Mouse (Mus musculus): ENCODE results near the gene Col17a1. TPM values are rescaled to one million over a fixed set of nuclear protein-coding genes. Genes with fewer than 3 reads are reported as not detected.

The Col17a1 gene
- polyA plus RNA-seq, 1 experiment from 2014 or later = 0.17 TPM

DNA sequence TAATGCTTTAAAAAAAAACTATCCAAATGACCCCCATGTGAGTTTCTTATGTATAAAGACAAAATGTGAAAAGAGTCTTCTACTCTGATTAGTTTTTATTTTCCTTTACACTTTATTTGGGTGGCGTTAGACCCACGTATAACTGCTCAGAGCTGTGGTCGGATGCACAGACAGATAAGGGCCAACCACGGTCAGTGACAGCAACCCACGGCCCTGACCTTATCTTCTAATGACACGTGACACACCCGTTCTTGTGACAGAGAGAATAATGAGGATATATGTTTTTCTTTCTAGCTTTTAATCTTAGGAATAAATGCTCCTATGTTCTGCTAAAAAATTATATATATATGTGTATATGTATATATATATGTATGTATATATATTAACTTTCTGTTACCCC lies 2.3 kb downstream of the Col17a1 start:
- Histone ChIP-seq H3K9ac (no peak overlapping the region), H3K9me3 (ENCODE audit: control insufficient read depth, low read length) (no peaks in the 10 kb centered on the region), H3K4me3 (replicated peaks; ENCODE audit: low read length) (no peak overlapping the region), H3K4me2 (replicated peaks) (no peak overlapping the region), H3K27me3 (ENCODE audit: control insufficient read depth, insufficient read depth, low read length) (no peaks in the 10 kb centered on the region), H3K36me3 (replicated peaks; ENCODE audit: control insufficient read depth, insufficient read depth) (no peaks in the 10 kb centered on the region), H3K4me1 (replicated peaks; ENCODE audit: control insufficient read depth, insufficient read depth, low read length) (no peaks in the 10 kb centered on the region), H3K27ac (no peak overlapping the region)
- WGBS = 87% methylated on average over 7 of the region's 7 CpGs
- ATAC-seq (ENCODE audit: low FRiP score) (no peak), DNase-seq (ENCODE audit: low spot score) (no peak)

GRCm38 (mm10) chr19:47678675-47679074 lies 13.2 kb downstream of the Col17a1 start:
- no peak for DNase-seq (ENCODE audit: low spot score)
- H3K9me3 ChIP-seq (ENCODE audit: control insufficient read depth, low read length) = no peaks in the 10 kb centered on the region
- no peak overlapping the region for H3K9ac ChIP-seq
- no peaks in the 10 kb centered on the region for H3K36me3 ChIP-seq (replicated peaks; ENCODE audit: control insufficient read depth, insufficient read depth)
- no peak overlapping the region for H3K27ac ChIP-seq
- ATAC-seq (ENCODE audit: low FRiP score) = no peak
- 80% methylated on average over 12 of the region's 12 CpGs for WGBS
- no peaks in the 10 kb centered on the region for H3K4me1 ChIP-seq (replicated peaks; ENCODE audit: control insufficient read depth, insufficient read depth, low read length)
- no peak overlapping the region for H3K4me2 ChIP-seq (replicated peaks)
- H3K27me3 ChIP-seq (ENCODE audit: control insufficient read depth, insufficient read depth, low read length) = no peaks in the 10 kb centered on the region
- no peak overlapping the region for H3K4me3 ChIP-seq (replicated peaks; ENCODE audit: low read length)

DNA sequence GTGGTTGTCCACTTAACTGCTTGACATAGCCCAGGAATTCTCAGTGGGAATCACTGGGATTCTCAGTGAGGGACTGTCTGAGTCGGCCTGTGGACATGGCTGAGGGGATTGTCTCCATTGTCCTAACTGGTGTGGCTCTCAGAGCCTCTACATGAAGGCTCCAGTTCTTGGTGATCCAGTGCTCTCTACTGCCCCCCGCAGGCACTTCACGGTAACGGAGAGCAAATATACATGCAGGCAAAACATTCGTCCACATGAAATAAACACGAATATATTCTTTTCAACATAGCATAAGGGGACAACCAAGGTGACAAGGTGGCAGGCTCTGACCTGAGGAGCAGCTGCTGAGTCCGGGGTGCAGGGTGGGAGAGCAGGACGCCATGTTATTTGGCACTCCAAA lies 17.5 kb downstream of the Col17a1 start:
- DNase-seq (ENCODE audit: low spot score) (no peak), ATAC-seq (ENCODE audit: low FRiP score) (no peak)
- no peaks in the 10 kb centered on the region for H3K4me1 ChIP-seq (replicated peaks; ENCODE audit: control insufficient read depth, insufficient read depth, low read length)
- H3K9me3 ChIP-seq (ENCODE audit: control insufficient read depth, low read length) = no peaks in the 10 kb centered on the region
- H3K9ac ChIP-seq = no peak overlapping the region
- no peaks in the 10 kb centered on the region for H3K36me3 ChIP-seq (replicated peaks; ENCODE audit: control insufficient read depth, insufficient read depth)
- no peak overlapping the region for H3K4me3 ChIP-seq (replicated peaks; ENCODE audit: low read length)
- H3K27ac ChIP-seq = no peak overlapping the region
- no peaks in the 10 kb centered on the region for H3K27me3 ChIP-seq (ENCODE audit: control insufficient read depth, insufficient read depth, low read length)
- 39% methylated on average over 8 of the region's 8 CpGs for WGBS
- no peak overlapping the region for H3K4me2 ChIP-seq (replicated peaks)

- no peak for ATAC-seq (ENCODE audit: low FRiP score)
- no peak overlapping the region for H3K4me2 ChIP-seq (replicated peaks)
- no peak for DNase-seq (ENCODE audit: low spot score)
- no peaks in the 10 kb centered on the region for H3K36me3 ChIP-seq (replicated peaks; ENCODE audit: control insufficient read depth, insufficient read depth)
- H3K4me3 ChIP-seq (replicated peaks; ENCODE audit: low read length) = no peak overlapping the region
- no peak overlapping the region for H3K9ac ChIP-seq
- H3K4me1 ChIP-seq (replicated peaks; ENCODE audit: control insufficient read depth, insufficient read depth, low read length) = no peaks in the 10 kb centered on the region
- H3K9me3 ChIP-seq (ENCODE audit: control insufficient read depth, low read length) = no peaks in the 10 kb centered on the region
- 72% methylated on average over 9 of the region's 9 CpGs for WGBS
- no peak overlapping the region for H3K27ac ChIP-seq
- H3K27me3 ChIP-seq (ENCODE audit: control insufficient read depth, insufficient read depth, low read length) = no peaks in the 10 kb centered on the region
Observed at GRCm38 (mm10) chr19:47668399-47668798, 23.5 kb downstream of the Col17a1 start.

DNA sequence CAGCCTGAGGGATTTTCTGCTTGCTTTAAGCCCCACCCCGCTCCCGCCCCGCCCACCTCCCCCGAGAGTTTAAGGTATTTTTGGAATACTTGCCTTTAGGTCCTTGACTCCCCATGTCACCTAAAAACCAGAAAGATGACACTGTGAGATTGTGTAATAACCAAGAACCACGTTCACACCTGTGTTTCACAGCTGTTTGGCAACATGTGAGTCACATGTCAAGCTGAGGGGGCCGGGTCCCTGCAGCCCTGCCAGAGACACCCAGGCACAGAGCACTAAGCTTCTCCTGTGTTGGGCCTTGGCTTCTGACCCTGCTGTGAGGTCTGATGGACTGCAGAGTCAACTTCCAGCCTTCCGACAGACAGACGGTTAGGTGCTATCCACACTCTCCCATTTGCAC lies 24.3 kb downstream of the Col17a1 start:
- Histone ChIP-seq H3K4me2 (replicated peaks) (no peak overlapping the region), H3K4me3 (replicated peaks; ENCODE audit: low read length) (no peak overlapping the region), H3K27me3 (ENCODE audit: control insufficient read depth, insufficient read depth, low read length) (no peaks in the 10 kb centered on the region), H3K27ac (no peak overlapping the region), H3K36me3 (replicated peaks; ENCODE audit: control insufficient read depth, insufficient read depth) (no peaks in the 10 kb centered on the region), H3K9me3 (ENCODE audit: control insufficient read depth, low read length) (no peaks in the 10 kb centered on the region), H3K4me1 (replicated peaks; ENCODE audit: control insufficient read depth, insufficient read depth, low read length) (no peaks in the 10 kb centered on the region), H3K9ac (no peak overlapping the region)
- ATAC-seq (ENCODE audit: low FRiP score) (no peak), DNase-seq (ENCODE audit: low spot score) (no peak)
- 66% methylated on average over 8 of the region's 8 CpGs for WGBS

DNA sequence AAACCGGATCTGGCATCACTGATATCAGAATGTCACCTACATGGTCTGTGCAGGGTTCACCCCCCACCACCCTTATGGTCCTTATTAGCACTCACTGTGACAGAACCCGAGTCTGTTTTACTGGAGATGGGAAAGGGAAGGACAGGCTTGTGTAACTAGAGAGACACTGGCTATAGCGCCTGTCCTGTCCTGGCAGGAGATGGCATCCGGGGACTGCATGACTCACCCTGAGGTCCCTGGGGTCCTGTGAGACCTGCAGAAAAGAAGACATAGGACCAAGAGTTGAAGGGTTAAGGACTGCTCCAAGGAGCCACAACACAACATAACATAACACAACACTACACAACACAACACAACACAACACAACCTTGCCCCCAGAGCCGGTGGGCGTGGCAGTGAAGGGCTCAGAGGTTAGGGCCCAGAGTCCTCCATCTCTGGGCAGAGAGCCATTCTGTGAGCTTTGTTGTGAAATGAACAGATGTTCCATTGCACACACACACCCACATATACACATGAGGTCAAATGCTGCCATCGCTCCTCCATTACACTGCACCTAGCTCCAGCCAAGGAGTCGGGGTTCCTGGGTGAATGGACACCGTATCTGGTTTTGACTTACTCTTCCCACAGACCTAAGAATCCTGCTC lies 32.0 kb downstream of the Col17a1 start:
- Histone ChIP-seq H3K4me1 (replicated peaks; ENCODE audit: control insufficient read depth, insufficient read depth, low read length) (peaks cover 8% of the 10 kb centered on the region; the same call in 1 of the 2 replicates), H3K27ac (no peak overlapping the region), H3K27me3 (ENCODE audit: control insufficient read depth, insufficient read depth, low read length) (no peaks in the 10 kb centered on the region), H3K4me2 (replicated peaks) (no peak overlapping the region), H3K9me3 (ENCODE audit: control insufficient read depth, low read length) (no peaks in the 10 kb centered on the region), H3K4me3 (replicated peaks; ENCODE audit: low read length) (no peak overlapping the region), H3K36me3 (replicated peaks; ENCODE audit: control insufficient read depth, insufficient read depth) (no peaks in the 10 kb centered on the region), H3K9ac (no peak overlapping the region)
- WGBS = 90% methylated on average over 9 of the region's 9 CpGs
- ATAC-seq (ENCODE audit: low FRiP score) (no peak), DNase-seq (ENCODE audit: low spot score) (no peak)

GRCm38 (mm10) chr19:47658914-47659535 lies 32.9 kb downstream of the Col17a1 start:
- H3K27me3 ChIP-seq (ENCODE audit: control insufficient read depth, insufficient read depth, low read length) = no peaks in the 10 kb centered on the region
- H3K9me3 ChIP-seq (ENCODE audit: control insufficient read depth, low read length) = no peaks in the 10 kb centered on the region
- no peak overlapping the region for H3K4me2 ChIP-seq (replicated peaks)
- WGBS = 25% methylated on average over 5 of the region's 5 CpGs
- peaks cover 8% of the 10 kb centered on the region; the same call in 1 of the 2 replicates for H3K4me1 ChIP-seq (replicated peaks; ENCODE audit: control insufficient read depth, insufficient read depth, low read length)
- peak overlapping the region; percentile 18; the same call in 1 of the 2 replicates for H3K27ac ChIP-seq
- ATAC-seq (ENCODE audit: low FRiP score) (peak; percentile 80; the same call in 1 of the 2 replicates), DNase-seq (ENCODE audit: low spot score) (peak; percentile 71)
- peak overlapping the region; percentile 29; the same call in 1 of the 2 replicates for H3K9ac ChIP-seq
- no peak overlapping the region for H3K4me3 ChIP-seq (replicated peaks; ENCODE audit: low read length)
- H3K36me3 ChIP-seq (replicated peaks; ENCODE audit: control insufficient read depth, insufficient read depth) = no peaks in the 10 kb centered on the region

GRCm38 (mm10) chr19:47654896-47655295 lies 37.0 kb downstream of the Col17a1 start:
- Histone ChIP-seq H3K4me1 (replicated peaks; ENCODE audit: control insufficient read depth, insufficient read depth, low read length) (peaks cover 8% of the 10 kb centered on the region; the same call in 1 of the 2 replicates), H3K27ac (no peak overlapping the region), H3K4me2 (replicated peaks) (no peak overlapping the region), H3K4me3 (replicated peaks; ENCODE audit: low read length) (no peak overlapping the region), H3K9me3 (ENCODE audit: control insufficient read depth, low read length) (no peaks in the 10 kb centered on the region), H3K9ac (no peak overlapping the region), H3K27me3 (ENCODE audit: control insufficient read depth, insufficient read depth, low read length) (no peaks in the 10 kb centered on the region), H3K36me3 (replicated peaks; ENCODE audit: control insufficient read depth, insufficient read depth) (no peaks in the 10 kb centered on the region)
- DNase-seq (ENCODE audit: low spot score) = no peak
- 77% methylated on average over 11 of the region's 11 CpGs for WGBS
- ATAC-seq (ENCODE audit: low FRiP score) = no peak

GRCm38 (mm10) chr19:47653173-47653572 lies 38.7 kb downstream of the Col17a1 start:
- Histone ChIP-seq H3K4me3 (replicated peaks; ENCODE audit: low read length) (no peak overlapping the region), H3K4me2 (replicated peaks) (no peak overlapping the region), H3K27ac (no peak overlapping the region), H3K4me1 (replicated peaks; ENCODE audit: control insufficient read depth, insufficient read depth, low read length) (no peaks in the 10 kb centered on the region), H3K36me3 (replicated peaks; ENCODE audit: control insufficient read depth, insufficient read depth) (no peaks in the 10 kb centered on the region), H3K9ac (no peak overlapping the region), H3K9me3 (ENCODE audit: control insufficient read depth, low read length) (no peaks in the 10 kb centered on the region), H3K27me3 (ENCODE audit: control insufficient read depth, insufficient read depth, low read length) (no peaks in the 10 kb centered on the region)
- DNase-seq (ENCODE audit: low spot score) (no peak), ATAC-seq (ENCODE audit: low FRiP score) (no peak)
- WGBS = 90% methylated on average over 8 of the region's 8 CpGs
